Mouse (Mus musculus): ENCODE data around the gene Nrgn.

Nrgn gene

GRCm38 (mm10) chr9:37552536-37553293 lies at the start of gene Nrgn:
Gene Nrgn, minus strand, starts transcription at chr9:37552904.
- DNase-seq = peak; percentile 91

DNA sequence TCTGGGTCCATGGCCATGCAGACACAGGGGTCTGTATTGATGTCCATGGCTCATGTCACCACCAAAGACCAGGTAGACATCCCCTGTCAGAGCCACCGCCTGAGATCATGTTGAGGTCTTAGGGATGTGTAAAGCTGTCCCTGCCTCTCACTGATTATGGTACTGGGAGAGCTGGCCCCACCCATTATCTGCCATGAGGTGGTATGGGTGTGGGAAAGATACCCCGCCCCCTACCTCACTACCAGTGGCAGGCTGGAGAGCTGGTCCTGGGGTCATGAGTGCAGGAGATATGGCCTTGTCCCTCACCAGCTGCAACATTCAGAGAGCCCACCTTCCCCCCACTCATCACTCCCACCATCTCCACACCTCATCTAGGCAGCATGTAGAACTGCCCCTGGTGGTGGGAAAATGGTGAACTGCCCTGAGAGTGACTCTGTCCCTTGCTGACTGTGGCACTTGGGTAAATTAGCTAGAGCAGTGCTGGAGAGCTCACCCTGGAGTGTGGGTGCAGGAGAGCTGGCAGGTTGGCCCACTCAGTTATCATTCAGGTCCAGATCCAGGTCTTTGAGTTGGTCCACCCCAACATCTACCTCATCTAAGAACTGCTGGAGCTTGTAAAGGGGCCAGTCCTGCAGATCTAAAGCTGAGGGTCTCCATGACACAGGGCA lies 48.0 kb upstream of the Nrgn start:
- no peak for DNase-seq

- no peak for DNase-seq
These were observed 45.9 kb upstream of the Nrgn start for GRCm38 (mm10) chr9:37598637-37599036.

GRCm38 (mm10) chr9:37595570-37595969 lies 42.9 kb upstream of the Nrgn start:
- DNase-seq = no peak

DNA sequence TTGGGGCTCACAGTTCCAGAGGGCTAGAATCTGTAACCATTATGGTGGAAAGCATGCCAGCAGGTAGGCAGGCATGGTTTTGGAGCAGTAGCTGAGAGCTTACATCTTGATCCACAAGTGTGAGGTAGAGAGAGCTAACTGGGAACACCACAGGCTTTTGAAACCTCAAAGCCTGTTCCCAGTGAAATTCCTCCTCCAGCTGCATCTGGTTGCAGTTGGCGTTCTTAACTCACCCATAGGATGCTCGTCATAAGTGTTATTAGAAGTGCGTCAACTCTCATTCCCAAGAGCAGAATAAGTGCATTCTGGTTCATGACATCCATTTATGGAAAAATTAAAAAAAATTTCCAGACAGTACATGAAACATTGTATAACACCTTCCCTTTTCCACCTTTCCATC lies 41.0 kb upstream of the Nrgn start:
- no peak for DNase-seq

DNA sequence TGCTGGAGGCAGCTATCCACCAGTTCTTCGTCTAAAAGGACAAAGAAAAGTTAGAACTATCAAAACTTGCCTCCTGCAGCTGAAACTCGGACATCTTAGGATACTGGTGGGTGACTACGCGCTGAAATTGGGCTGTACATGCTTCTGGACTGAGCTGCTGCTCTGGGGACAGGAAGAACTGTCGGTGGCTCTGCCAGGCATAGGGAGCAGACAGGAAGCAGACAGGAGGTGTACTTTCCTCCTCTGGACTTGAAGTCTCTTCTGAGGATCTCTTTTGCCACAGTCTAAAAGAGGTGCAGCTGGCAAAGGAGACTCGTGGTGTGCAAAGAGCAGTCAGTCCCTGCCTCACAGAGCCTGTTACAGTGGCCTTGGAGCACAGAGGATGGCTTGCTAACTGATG lies 39.9 kb upstream of the Nrgn start:
- no peak for DNase-seq

GRCm38 (mm10) chr9:37592025-37592424 lies 39.3 kb upstream of the Nrgn start:
- DNase-seq = no peak

- DNase-seq = no peak
These were observed 37.7 kb upstream of the Nrgn start for GRCm38 (mm10) chr9:37590381-37590780.

- no peak for DNase-seq
These were observed 34.0 kb upstream of the Nrgn start for GRCm38 (mm10) chr9:37586718-37587117.

GRCm38 (mm10) chr9:37583594-37583993 lies 30.9 kb upstream of the Nrgn start:
- no peak for DNase-seq

- DNase-seq = peak; percentile 15
These were observed 23.8 kb upstream of the Nrgn start for GRCm38 (mm10) chr9:37576436-37576930.

DNA sequence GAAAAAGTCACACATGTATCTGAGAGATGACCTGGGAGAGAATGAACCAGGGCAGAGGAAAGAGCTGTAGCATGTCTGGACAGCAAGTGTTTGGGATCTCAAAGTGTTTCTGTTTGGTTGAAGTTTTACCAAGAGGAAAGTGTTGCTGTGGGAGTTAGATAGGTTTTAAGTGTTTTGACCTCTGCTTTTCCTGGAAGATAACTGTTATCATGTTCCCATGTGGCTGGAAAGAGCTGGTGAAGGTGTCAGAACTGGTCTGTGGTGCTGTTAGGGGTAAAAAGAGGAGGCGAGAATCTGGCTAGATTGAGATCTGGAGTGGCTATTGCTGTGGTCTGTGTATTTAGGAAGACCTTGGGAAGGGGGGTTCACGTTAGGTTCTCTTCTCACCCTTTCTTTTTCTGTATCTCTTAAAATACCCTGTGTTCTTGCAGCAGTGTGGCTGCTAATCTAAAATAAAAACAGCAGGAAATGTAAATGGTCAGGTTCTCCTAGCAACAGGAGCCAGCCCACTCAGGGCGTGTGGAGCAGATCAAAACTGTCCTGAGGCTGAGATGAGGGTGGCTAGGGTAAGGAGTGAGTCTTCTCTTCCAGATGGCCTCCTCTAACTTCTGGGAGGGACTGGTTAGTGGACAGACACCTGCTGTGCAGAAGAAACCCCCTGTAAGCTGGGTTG lies 19.6 kb upstream of the Nrgn start:
- no peak for DNase-seq

- no peak for DNase-seq
These were observed 16.6 kb upstream of the Nrgn start for GRCm38 (mm10) chr9:37569231-37569835.

DNA sequence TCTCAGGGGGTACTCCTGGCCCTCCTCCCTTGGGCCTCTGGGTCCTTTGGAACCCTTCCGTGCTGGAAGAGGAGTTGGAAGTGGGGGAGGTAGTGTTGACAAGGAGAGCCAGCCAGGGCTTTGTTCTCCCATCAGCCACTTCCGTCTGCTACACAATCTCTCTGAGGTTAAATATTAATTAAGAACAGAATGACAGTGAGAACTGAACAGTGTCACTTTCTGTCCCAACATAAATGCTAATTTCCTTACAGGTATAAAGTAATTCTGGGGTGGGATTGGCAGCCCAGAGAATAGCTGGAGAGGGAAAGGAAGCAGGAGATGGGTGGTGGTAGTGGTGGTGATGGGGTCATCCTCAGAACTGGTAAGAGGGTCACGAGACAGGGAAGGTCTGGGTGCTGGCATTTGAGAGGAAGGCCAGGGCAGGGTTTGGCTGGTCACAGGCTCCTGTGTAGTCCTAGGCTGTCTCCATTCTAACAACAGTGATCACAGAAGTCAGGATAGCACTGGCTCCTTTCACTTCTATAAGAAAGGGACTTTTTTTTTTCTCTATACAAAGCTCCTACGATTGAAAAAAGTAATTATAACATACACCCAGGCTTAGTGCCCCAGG lies 16.0 kb upstream of the Nrgn start:
- peak; percentile 35 for DNase-seq

DNA sequence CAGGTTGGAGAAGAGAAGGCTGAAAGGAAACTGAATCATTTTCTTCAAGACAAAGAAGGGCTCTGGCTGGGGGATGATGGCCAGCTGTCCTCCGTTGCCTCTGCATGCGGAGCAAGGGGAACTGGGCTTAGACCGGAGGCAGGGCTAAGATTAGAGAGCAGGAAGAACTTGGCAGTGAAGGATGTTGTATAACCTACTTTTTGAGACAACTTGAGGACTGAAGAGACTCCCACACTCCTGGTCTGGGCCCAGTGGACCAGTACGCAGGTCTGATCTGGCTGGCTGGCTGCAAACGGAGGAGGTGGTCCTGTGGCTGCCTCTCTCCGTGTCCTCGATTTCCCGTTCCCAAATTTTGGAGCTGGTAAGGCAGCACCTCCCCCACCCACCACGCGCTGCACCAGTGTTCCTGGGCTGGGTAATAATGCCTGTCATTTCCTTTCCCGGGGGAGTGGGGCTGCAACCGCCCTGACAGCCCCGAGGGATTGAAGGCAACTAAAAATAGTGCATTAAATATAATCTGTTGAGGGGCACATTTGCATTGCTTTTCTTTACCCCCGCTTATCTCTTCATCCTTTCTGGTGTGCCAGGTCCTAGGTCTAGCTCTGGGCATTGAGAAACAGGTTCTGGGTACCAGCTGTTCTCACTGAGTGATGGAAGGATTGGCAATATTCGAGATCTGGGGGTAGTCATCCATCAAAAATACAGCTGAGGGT lies 15.3 kb upstream of the Nrgn start:
- peak; percentile 51 for DNase-seq

DNA sequence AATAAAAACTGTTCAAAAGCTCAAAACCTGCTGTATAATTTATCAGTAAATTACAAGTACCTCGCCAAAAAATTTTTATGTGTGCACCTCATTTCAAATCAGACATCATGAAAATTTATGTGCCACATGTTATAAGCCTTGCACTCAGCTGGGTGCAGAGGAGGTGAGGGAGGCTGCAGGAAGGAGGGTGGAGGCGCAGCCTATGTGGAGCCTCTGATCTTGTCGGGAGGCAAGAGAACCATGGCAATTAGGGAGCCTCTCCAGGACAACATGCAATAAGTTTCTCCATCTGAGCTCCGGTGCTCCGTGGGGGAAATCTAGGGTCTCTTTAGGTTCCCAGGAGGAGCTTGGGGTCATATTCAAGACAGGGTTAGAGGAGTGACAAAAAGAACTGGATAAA lies 14.8 kb upstream of the Nrgn start:
- DNase-seq = no peak

GRCm38 (mm10) chr9:37567019-37567418 lies 14.3 kb upstream of the Nrgn start:
- DNase-seq = no peak

GRCm38 (mm10) chr9:37563805-37564204 lies 11.1 kb upstream of the Nrgn start:
- DNase-seq = no peak

- no peak for DNase-seq
These were observed 7.9 kb upstream of the Nrgn start for GRCm38 (mm10) chr9:37560617-37561016.

DNA sequence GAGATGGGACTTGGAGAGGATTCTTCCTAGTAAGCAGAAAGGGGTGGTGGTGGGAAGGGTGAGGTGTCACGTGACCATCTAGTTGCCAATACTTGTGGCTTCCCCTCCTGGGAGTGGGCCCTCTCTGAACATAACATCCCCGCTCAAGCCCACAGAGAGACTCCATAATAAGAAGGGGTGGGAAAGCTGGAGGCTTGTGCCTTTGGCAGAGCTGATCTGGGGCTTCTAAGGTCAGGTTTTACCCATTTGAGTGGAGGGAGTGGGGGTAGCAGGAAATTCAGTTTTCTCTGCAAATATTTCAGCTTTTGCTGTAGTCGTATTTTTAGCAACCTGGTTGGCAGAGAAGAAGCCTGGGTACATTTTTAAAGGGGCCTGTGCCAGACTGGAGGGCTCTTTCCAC lies 3.7 kb upstream of the Nrgn start:
- DNase-seq = no peak

DNA sequence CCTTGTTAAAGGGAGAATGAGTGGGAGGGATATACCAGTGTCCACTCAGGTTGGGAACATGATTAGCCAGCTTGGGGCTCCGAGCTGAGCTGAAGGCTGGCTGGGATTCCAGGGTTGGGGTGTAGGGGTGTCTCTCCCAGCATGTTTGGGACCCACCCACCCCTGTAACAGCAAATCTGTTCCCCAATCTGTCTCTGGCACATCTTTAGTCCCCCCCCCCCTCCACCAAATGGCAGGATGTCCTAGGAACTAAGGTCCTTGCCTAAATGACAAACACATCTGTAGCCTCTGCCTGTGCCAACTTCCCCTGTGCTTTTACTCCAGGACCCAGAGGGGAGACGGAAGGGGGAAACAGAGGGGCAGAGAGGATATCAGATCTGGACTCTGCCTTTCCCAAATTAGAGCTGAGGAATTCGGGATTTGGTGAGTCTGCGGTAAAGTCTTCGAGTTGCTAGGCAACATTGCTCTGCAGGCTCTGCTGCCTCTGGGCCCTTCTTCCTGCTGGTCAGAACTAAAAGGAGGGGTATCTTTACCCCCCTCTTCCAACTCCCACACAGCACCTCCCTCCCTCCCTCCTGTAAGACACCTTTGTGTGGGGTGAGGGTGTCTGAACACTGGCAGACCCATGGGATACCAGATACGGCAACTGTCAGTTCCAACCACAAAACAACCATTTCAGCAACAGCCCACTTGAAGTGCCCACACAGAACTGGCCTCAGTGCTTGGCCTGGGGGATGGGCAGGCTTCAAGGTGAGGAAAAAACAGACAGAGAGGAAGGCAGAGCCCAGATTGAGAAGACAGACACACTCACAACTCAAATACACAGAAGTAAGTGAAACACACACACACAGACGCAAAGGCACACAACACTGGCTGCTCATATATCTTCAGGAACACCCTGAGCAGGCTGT lies 2.4 kb upstream of the Nrgn start, which contains the start of gene Siae:
Siae (plus strand) TSS at position 861 of the 911 bp plus-strand sequence.
- no peak for DNase-seq

Data from kidney, postnatal 10 days (tissue).